Mouse (Mus musculus) heart, embryonic 12.5 days (tissue): ENCODE measurements around the gene Glrx3. TPM values are rescaled to one million over a fixed set of nuclear protein-coding genes. Genes with fewer than 3 reads are reported as not detected.

Experiments
- ATAC-seq: fragments of 200-750 bp; cut with Nextera tagmentation; 2 replicates; pipeline ENCODE4 v1.8.0; 2017; ENCODE audit warnings: moderate TSS enrichment, moderate library complexity; ENCODE audit not compliant: insufficient number of reproducible peaks, low FRiP score
- H3K27ac ChIP-seq: fragments of 300-500 bp; sonication (generic); 2 replicates; pipeline ENCODE4 v1.5.1; 2016; ENCODE audit warnings: mild to moderate bottlenecking, moderate library complexity; ENCODE audit not compliant: poor library complexity, severe bottlenecking
- H3K27me3 ChIP-seq: fragments of 300-500 bp; sonication (generic); replicated peaks from 2 replicates; pipeline ENCODE4 v1.6.1; 2016; ENCODE audit warnings: mild to moderate bottlenecking, moderate library complexity
- H3K36me3 ChIP-seq: fragments of 300-500 bp; sonication (generic); 2 replicates; pipeline ENCODE4 v1.6.1; 2016; ENCODE audit warnings: mild to moderate bottlenecking, moderate library complexity
- H3K4me1 ChIP-seq: fragments of 300-500 bp; sonication (generic); replicated peaks from 2 replicates; pipeline ENCODE4 v1.6.1; 2016; ENCODE audit warnings: mild to moderate bottlenecking
- H3K4me2 ChIP-seq: fragments of 300-500 bp; sonication (generic); 2 replicates; pipeline ENCODE4 v1.6.1; 2016; ENCODE audit warnings: mild to moderate bottlenecking, moderate library complexity
- H3K4me3 ChIP-seq: fragments of 300-500 bp; sonication (generic); 2 replicates; pipeline ENCODE4 v1.5.1; 2016; ENCODE audit warnings: mild to moderate bottlenecking
- H3K9ac ChIP-seq: fragments of 300-500 bp; sonication (generic); 2 replicates; pipeline ENCODE4 v1.6.1; 2016; ENCODE audit warnings: mild to moderate bottlenecking, moderate library complexity
- H3K9me3 ChIP-seq: fragments of 300-500 bp; sonication (generic); replicated peaks from 2 replicates; pipeline ENCODE4 v1.6.1; 2016; ENCODE audit warnings: mild to moderate bottlenecking, moderate library complexity
- WGBS: fragments of 180-500 bp; shearing (Covaris S2); methylation state at CpG from one replicate; pipeline ENCODE4 v1.1.7; 2016; 5-methylcytosine and 5-hydroxymethylcytosine counted together
- polyA plus RNA-seq: library from polyadenylated mRNA; unstranded; fragments of >200 nt; fragmentation: Nextera tagmentation; extraction: Ambion mirVana; gene quantifications from 2 replicates; pipeline ENCODE4 v1.2.1, GENCODE M21; 2016

Gene Glrx3
- 173 and 177 TPM in 2 replicates for polyA plus RNA-seq

DNA sequence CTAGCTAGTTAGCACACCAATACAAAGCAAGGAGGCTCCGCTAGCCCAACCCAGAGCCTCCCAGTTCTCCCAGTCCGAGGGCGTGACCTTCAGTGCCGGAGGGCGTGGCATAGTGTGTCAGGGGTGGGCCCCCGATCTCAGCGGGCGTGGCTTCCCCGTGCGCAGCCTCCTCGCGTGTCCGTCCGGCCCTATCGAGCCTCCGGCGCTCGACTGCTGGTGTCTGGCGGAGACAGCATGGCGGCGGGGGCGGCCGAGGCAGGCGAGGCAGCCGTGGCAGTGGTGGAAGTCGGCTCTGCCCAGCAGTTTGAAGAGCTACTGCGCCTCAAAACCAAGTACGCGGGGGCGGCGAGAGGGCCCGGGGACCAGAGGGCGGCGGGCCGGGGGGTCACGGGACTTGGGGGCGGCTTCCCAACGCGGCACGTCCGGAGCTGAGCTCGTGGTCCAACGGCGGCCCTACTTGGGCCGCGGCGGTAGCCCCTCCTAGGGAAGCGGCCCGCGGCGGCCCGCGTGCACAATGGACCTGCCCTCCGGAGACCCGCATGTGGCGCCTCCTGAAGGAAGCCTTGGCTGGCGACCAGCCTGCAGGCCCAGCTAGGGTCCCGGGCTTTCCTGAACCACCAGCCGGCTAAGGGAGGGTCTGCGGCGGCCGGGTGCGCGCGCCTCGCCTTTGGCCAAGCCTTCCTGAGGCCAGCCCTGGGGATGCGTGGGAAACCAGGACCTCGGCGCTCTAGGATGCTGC, at the start of gene Glrx3:
TSS of gene Glrx3 (plus strand) at position 175 of the 739 bp plus-strand sequence.
- Histone ChIP-seq H3K27ac (peak within 1 kb of the TSS; percentile 86), H3K4me1 (peaks cover 19% of the 10 kb centered on the region), H3K9me3 (no peaks in the 10 kb centered on the region), H3K9ac (peak within 1 kb of the TSS; percentile 95), H3K36me3 (no peaks in the 10 kb centered on the region), H3K4me3 (peak within 1 kb of the TSS; percentile 86), H3K4me2 (peak within 1 kb of the TSS; percentile 86), H3K27me3 (no peaks in the 10 kb centered on the region)
- ATAC-seq = peak; percentile 98
- WGBS = under 1% methylated on average over 69 of the region's 69 CpGs

DNA sequence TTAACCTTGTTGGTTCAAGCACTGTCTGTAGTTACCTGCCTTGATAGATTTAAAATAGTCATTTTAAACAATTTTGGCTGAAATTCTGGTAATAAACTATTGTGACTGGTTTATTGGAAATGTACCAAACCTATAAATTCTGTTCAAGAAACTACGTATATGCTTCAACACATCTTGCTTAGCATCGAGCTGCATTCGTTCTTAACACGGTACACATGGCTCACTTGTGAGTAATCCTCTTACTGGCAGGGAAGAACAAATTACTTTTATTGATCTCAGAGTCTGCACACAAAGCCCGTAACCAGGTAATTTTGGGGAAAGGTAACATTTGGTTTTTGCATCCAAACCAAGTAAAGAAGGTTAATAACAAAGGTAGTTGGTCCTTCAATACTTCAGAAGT, 49.6 kb upstream of the Glrx3 start:
- Histone ChIP-seq H3K27me3 (no peaks in the 10 kb centered on the region), H3K4me1 (no peaks in the 10 kb centered on the region), H3K4me3 (no peak overlapping the region), H3K4me2 (no peak overlapping the region), H3K9ac (no peak overlapping the region), H3K27ac (no peak overlapping the region), H3K36me3 (no peaks in the 10 kb centered on the region), H3K9me3 (no peaks in the 10 kb centered on the region)
- 89% methylated on average over 5 of the region's 5 CpGs for WGBS
- no peak for ATAC-seq

DNA sequence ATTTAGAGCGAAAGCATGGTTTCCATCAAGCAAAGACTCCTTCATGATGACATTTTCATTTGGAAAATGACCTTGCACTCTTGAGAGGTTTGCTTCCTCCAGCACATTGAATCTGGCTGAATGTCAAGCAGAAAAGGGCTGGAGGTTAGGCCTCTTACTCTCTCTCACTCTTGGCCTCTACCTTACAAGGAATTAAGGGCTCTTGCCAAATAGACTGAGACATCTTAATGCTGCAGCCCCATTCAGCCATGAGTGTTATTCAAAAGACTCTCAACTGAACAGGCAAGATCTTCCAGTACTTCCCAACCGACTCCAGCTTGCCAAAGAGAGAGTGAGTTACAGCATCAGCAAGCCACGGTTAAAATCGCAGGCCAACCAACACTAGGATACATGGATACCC, 42.0 kb upstream of the Glrx3 start:
- Histone ChIP-seq H3K9me3 (no peaks in the 10 kb centered on the region), H3K36me3 (no peaks in the 10 kb centered on the region; the same call in 1 of the 2 replicates), H3K4me2 (no peak overlapping the region), H3K27ac (peak overlapping the region; percentile 47; the same call in 1 of the 2 replicates), H3K27me3 (no peaks in the 10 kb centered on the region), H3K9ac (no peak overlapping the region), H3K4me3 (no peak overlapping the region), H3K4me1 (peaks cover 13% of the 10 kb centered on the region)
- no peak for ATAC-seq
- whole genome bisulfite sequencing = 72% methylated on average over 4 of the region's 4 CpGs

DNA sequence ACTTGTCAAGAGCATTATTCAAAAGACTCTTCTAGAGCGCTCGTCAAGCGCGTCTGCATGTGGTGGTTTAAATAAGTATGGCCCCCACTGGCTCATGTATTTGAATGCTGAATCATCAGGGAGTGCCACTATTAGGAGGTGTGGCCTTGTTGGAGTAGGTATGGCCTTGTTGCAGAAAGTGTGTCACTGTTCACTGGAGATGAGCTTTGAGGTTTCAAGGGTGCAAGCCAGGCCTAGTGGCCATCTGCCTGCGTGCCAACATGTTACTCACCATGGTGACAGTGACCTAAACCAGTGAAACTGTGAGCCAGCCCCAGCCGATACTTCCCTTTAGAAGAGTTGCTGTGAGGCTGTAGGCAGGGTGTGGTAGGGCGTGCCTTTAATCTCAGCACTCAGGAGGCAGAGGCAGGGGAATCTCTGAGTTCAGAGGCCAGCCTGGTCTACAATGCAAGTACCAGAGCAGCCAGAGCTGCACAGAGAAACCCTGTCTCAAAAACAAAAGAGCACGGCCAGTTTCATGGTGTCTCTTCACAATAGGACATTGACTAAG, 40.0 kb upstream of the Glrx3 start:
- Histone ChIP-seq H3K4me1 (peaks cover 13% of the 10 kb centered on the region), H3K9ac (no peak overlapping the region), H3K27ac (no peak overlapping the region), H3K27me3 (no peaks in the 10 kb centered on the region), H3K9me3 (peaks cover 7% of the 10 kb centered on the region), H3K4me2 (no peak overlapping the region), H3K36me3 (no peaks in the 10 kb centered on the region; the same call in 1 of the 2 replicates), H3K4me3 (no peak overlapping the region)
- ATAC-seq = no peak
- WGBS = 90% methylated on average over 8 of the region's 8 CpGs

DNA sequence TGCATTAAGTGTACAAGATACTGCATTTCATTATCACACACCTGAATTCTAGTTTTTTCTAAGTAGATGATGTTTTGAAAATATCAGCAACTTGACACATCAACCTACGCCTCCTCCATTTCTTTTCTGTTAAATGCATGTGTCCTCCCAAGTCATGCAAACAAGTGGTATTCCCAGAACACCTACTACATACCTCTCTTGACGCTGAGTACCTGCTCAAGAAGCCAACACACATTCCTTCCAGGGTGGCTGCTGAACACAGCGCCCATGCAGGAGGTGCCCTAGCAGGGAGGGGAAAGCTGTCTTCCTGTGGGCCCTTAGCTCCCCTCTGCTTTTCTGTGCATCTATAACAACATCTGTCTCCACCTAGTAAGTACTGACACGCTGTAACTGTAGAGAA, 38.4 kb upstream of the Glrx3 start:
- H3K9me3 ChIP-seq = peaks cover 7% of the 10 kb centered on the region
- no peak for ATAC-seq
- no peak overlapping the region for H3K27ac ChIP-seq
- no peak overlapping the region for H3K4me3 ChIP-seq
- peaks cover 13% of the 10 kb centered on the region for H3K4me1 ChIP-seq
- H3K4me2 ChIP-seq = no peak overlapping the region
- 87% methylated on average over 4 of the region's 4 CpGs for WGBS
- H3K27me3 ChIP-seq = no peaks in the 10 kb centered on the region
- no peaks in the 10 kb centered on the region; the same call in 1 of the 2 replicates for H3K36me3 ChIP-seq
- H3K9ac ChIP-seq = no peak overlapping the region

DNA sequence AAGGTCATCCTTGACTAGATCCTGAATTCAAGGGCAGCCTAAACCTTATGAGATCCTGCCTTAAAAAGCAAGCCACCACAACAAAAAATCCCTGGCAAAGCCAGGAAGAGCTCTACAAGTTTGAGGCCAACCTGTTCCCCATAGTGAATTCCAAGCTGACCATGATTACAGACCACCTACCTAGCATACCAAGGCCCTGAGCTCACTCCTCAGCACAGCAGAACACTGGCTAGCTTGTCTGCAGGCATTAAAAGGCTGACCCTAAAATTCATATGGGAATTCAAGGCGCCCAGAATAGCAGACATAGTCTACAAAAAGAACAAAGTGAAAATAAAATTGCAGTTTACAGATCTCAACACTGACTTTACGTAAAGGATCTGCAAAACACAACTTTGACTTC, 33.3 kb upstream of the Glrx3 start:
- H3K4me1 ChIP-seq = no peaks in the 10 kb centered on the region
- no peak overlapping the region for H3K4me3 ChIP-seq
- H3K4me2 ChIP-seq = no peak overlapping the region
- no peaks in the 10 kb centered on the region for H3K27me3 ChIP-seq
- no peaks in the 10 kb centered on the region for H3K36me3 ChIP-seq
- H3K9me3 ChIP-seq = peaks cover 7% of the 10 kb centered on the region
- no peak overlapping the region for H3K27ac ChIP-seq
- ATAC-seq = no peak
- no peak overlapping the region for H3K9ac ChIP-seq
- WGBS = 70% methylated on average over 2 of the region's 2 CpGs

DNA sequence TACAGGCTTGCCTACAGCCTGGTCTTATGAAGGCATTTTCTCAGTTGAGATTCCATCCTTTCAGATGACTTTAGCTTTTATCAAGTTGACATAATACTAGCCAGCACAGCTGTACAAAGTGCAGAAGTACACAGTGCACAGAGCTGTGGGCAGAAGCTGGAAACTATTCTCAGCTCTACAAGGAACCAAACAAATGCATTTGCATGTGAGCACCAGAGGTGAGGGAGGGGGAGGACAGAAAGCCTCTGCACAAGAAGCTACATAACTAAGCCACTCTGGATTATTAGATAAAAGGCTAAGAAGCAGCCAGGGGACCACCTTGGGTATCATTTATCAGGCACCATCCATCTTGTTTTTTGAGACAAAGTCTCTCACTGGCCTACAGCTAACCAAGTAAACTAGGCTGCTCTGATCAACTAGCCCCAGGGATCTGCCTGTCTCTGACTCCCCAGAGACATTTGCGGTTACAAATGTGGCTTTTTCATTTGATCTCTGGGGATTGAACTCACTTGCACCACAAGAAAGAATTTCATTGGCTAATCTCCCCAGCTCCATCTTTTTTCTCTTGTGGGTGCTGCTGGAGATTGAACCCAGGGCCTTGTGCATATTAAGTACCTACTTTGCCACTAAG, 29.9 kb upstream of the Glrx3 start:
- no peaks in the 10 kb centered on the region for H3K27me3 ChIP-seq
- H3K36me3 ChIP-seq = no peaks in the 10 kb centered on the region
- no peak overlapping the region for H3K27ac ChIP-seq
- no peak overlapping the region for H3K4me3 ChIP-seq
- WGBS = 90% methylated on average over 1 of the region's 1 CpGs
- H3K9ac ChIP-seq = no peak overlapping the region
- no peaks in the 10 kb centered on the region for H3K9me3 ChIP-seq
- no peak overlapping the region for H3K4me2 ChIP-seq
- ATAC-seq = no peak
- peaks cover 5% of the 10 kb centered on the region; the same call in 1 of the 2 replicates for H3K4me1 ChIP-seq

DNA sequence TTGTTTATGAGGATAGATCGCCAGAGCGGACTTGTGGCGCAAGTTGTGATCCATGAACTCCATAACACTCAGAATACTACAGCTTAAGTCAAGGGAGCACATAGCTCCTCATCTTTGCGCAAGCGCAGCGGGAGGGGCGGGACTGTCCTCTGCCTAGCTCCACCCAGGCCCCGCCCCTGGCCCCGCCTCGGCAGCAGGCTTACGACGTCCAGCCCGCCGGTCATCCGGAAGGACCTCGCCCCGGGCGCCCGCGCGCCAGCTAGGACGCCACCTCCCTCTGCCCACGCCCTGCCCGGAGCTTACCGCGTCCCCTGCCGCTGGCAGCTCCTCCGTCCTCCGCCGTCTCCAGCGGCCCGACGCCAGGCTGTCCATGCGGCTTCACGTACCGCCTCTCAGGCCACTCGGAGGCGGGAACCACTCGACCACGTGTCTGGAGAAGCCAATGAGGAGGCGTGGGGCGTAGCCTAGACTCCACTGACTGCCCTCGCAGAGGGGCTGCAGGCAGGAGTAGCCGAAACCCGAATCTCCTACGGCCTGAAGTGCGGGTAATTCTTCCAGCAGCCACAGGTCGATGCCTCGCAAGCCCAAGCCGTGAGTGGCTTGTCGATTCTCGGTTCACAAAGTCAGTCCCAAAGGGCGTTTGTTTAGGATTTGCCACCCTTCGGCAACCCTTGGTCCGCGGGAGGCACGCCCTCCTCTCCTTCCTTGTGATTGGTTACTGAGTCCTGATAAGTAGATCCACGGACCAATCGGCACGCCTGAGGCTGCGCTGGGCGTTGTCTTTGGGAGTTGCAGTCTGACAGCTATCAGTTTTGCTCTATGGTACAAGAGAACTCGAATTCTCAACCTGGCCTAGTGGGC, 26.8 kb upstream of the Glrx3 start, which contains the start of gene 9430038I01Rik:
TSS of gene 9430038I01Rik (minus strand) at position 426 of the 861 bp plus-strand sequence.
- H3K4me1 ChIP-seq = peaks cover 5% of the 10 kb centered on the region; the same call in 1 of the 2 replicates
- peak within 1 kb of the TSS; percentile 88 for H3K27ac ChIP-seq
- peak within 1 kb of the TSS; percentile 81 for H3K9ac ChIP-seq
- no peaks in the 10 kb centered on the region for H3K9me3 ChIP-seq
- peak; percentile 99 for ATAC-seq
- peak within 1 kb of the TSS; percentile 74 for H3K4me2 ChIP-seq
- H3K36me3 ChIP-seq = no peaks in the 10 kb centered on the region
- H3K4me3 ChIP-seq = peak within 1 kb of the TSS; percentile 78
- no peaks in the 10 kb centered on the region for H3K27me3 ChIP-seq
- WGBS = under 1% methylated on average over 61 of the region's 63 CpGs

DNA sequence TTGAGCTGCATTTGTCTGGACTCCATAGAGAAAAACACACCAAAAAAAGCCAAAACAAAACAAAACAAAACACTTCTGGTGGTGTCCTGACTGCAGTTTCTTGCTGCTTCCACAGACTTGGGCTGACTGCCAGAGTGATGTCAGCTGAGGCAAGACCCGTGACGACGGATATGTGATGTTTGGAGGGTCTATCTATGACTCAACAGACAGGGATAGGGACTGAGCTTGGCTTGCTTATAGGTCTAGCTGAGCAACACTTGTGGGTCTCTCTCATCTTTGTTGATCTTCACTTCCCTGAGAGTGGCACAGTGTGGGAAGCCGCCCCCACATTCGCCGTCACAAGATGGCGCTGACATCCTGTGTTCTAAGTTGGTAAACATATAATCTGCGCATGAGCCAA, 22.7 kb upstream of the Glrx3 start:
- Histone ChIP-seq H3K4me1 (peaks cover 5% of the 10 kb centered on the region; the same call in 1 of the 2 replicates), H3K4me2 (no peak overlapping the region), H3K4me3 (no peak overlapping the region), H3K27ac (no peak overlapping the region), H3K9me3 (no peaks in the 10 kb centered on the region), H3K27me3 (no peaks in the 10 kb centered on the region), H3K36me3 (no peaks in the 10 kb centered on the region), H3K9ac (no peak overlapping the region)
- no peak for ATAC-seq
- WGBS = 82% methylated on average over 8 of the region's 8 CpGs

DNA sequence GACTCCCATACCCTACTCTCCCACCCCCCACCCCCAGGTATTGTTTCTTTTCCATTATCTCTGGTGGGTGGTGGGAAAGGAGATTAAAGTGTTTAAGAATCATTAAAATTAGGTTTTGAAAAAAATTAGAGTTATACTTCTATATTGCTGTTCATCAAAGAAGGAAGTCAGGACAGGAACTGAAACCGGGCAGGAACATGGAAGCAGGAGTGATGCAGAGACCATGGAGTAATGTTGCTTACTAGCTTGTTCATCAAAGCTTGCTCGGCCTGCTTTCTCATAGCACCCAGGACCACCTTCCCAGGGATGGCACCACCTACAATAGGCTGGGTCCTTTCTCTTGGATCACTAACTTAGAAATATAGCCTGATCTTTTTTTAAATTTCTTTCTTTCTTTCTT, 16.9 kb upstream of the Glrx3 start:
- 82% methylated on average over 2 of the region's 2 CpGs for WGBS
- no peaks in the 10 kb centered on the region for H3K36me3 ChIP-seq
- H3K4me3 ChIP-seq = no peak overlapping the region
- no peak for ATAC-seq
- no peaks in the 10 kb centered on the region for H3K9me3 ChIP-seq
- H3K27me3 ChIP-seq = no peaks in the 10 kb centered on the region
- no peaks in the 10 kb centered on the region for H3K4me1 ChIP-seq
- H3K27ac ChIP-seq = no peak overlapping the region
- no peak overlapping the region for H3K4me2 ChIP-seq
- H3K9ac ChIP-seq = no peak overlapping the region
